Mouse (Mus musculus): Measurements from ENCODE around the gene Gsdma.

GRCm38 (mm10) chr11:98709001-98709741, 45.0 kb downstream of the Gsdma start:
- no peak for TF ChIP-seq CTCF (IDR thresholded peaks at IDR 0.05; ENCODE audit: low read depth)
- no peak for TF ChIP-seq EP300 (IDR thresholded peaks at IDR 0.05; ENCODE audit: low read depth)

All from liver, postnatal 0 days (tissue).